Mouse (Mus musculus) liver, embryonic 14.5 days (tissue): ENCODE measurements at regions not wholly inside any gene's neighbourhood (a gene's known extent, or its start where the extent isn't known, plus 50 kb on each side); places are given as distances from the start of the nearest gene placed in this dataset.

ENCODE experiments used
- CTCF ChIP-seq: IDR thresholded peaks from 2 replicates; pipeline ENCODE4 v1.5.1; 2016; ENCODE audit warnings: antibody characterized with exemption, low read depth, control low read depth
- EP300 ChIP-seq: IDR thresholded peaks from 2 replicates; pipeline ENCODE4 v1.6.1; 2016; ENCODE audit warnings: antibody characterized with exemption, low read depth

GRCm38 (mm10) chr12:96141748-96142147 is 449.7 kb downstream of the Flrt2 start:
- TF ChIP-seq CTCF (no peak), EP300 (no peak)
